Mouse (Mus musculus) MN1 (cell line): ENCODE measurements around the gene Pqlc2.

Experiments
- DNase-seq: peaks from one replicate; pipeline ENCODE4 v3.0.0-alpha.2; 2016; ENCODE audit warnings: low spot score

The Pqlc2 gene

GRCm38 (mm10) chr4:139310171-139310898, at the start of gene Pqlc2, which contains the start of gene Akr7a5:
Gene Pqlc2, minus strand, starts transcription at chr4:139310708.
Gene Akr7a5, plus strand, starts transcription at chr4:139310744.
- DNase-seq = peak; percentile 98

DNA sequence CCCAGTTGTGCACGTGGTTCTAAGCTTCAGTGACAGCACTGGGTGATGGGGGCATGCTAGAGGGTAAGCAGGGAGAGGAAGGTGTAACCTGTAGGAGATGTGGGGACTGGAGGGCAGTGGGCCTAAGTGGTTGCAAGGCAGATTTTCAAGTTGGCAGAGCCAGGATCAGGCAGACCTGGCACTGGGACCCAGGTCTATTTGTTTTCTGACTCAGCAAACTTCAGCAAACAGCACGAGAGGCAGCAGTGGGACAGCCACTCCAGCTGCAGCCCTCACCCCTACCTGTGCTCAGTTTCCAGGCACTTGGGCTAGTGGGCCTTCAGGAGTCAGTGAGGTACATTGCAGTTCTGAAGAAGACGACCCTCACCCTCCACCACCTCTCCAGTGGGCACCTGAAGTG, 46.7 kb upstream of the Pqlc2 start:
- no peak for DNase-seq

- DNase-seq = peak; percentile 45
Observed at GRCm38 (mm10) chr4:139352832-139353231, 42.3 kb upstream of the Pqlc2 start.

DNA sequence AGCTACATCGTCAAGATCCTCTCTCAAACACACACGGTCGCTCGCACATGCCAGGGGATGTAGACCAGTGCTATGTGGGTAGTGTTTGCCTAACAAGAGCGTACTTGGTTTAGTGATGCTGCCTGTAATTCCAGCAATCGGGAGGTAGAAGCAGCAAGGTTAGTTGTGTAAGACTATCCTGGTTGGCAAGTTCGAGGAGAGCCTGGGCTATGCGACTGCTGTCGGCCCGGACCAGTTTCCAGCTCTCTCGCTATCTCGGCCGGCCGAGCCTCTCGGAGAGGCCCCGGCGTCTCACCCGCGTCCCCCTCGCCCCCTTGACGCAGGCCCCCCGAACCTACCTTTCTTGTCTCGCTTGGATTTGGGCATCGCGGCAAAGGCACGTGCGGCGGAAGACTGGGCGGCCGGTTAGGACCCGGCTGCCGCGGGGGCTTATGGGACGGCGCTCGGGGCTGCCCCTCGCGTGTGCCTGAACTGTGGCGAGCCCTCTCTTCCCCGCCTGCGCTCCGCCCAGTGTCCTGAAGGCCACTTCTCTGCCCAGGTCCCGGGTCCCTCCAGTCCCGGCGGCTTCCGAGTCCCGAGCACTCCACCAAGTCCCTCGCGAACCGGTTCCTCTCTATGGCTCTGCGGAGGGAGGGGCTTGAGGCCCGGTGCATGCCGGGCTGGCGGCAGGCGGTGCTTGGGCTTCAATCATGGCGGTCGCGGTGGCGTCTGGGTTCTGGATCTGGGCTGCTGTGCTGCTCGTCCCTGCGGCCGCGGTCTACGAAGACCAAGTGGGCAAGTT, 41.6 kb upstream of the Pqlc2 start, which contains the start of the genes Mrto4, Emc1 and Ubr4:
Mrto4 (minus strand) TSS at position 646 of the 781 bp plus-strand sequence.
Emc1 (plus strand) TSS at position 657 of the 781 bp plus-strand sequence.
Ubr4 (plus strand) TSS at position 679 of the 781 bp plus-strand sequence.
- peak; percentile 88 for DNase-seq

- no peak for DNase-seq
Observed at GRCm38 (mm10) chr4:139345416-139346019, 35.0 kb upstream of the Pqlc2 start.

- peak; percentile 75 for DNase-seq
Observed at GRCm38 (mm10) chr4:139343718-139344117, 33.2 kb upstream of the Pqlc2 start.

DNA sequence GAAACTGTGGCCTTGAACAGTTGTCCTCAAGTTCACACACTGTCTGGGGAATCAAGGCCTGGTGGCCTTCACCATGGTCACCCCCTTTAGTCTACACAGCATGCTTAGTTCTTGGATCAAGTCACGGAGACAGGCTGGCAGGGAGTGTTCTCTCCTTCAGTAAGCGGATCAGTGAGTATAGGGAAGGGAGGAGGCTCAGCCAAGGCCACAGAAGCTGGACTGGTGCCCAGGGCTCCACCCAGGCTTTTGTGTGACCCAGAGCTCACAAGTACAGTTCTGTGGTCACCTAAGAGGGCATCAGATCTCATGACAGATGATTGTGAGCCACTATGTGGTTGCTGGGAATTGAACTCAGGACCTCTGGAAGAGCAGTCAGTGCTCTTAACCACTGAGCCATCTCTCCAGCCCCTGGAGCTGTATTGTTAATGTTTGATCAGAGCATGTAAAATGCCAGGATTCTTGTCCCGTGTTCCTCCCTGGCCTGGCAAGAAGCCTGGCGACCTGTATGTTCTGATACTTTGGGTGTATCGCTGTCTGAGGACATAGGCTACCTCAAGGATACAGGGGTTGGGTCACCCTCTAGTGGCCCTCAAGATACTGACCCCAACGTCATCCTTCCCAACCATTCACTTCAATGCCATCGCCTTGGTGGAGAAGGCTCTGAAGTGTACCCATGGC, 31.2 kb upstream of the Pqlc2 start:
- peak; percentile 28 for DNase-seq

- DNase-seq = no peak
Observed at GRCm38 (mm10) chr4:139340835-139341234, 30.3 kb upstream of the Pqlc2 start.

DNA sequence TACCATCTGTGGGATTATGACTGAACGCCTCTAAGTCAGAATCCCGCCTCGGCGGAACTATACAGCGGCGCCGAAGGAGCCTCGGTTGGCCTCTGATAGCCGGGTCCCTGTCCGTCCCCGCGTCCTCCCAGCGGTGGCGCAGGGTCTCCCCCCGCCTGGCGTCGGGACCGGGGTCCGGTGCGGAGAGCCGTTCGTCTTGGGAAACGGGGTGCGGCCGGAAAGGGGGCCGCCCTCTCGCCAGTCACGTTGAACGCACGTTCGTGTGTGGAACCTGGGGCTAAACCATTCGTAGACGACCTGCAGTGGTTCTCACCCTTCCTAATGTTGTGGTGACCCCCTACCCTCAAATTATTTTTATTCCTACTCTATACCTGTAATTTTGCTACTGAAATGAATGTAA, 27.6 kb upstream of the Pqlc2 start:
- no peak for DNase-seq

DNA sequence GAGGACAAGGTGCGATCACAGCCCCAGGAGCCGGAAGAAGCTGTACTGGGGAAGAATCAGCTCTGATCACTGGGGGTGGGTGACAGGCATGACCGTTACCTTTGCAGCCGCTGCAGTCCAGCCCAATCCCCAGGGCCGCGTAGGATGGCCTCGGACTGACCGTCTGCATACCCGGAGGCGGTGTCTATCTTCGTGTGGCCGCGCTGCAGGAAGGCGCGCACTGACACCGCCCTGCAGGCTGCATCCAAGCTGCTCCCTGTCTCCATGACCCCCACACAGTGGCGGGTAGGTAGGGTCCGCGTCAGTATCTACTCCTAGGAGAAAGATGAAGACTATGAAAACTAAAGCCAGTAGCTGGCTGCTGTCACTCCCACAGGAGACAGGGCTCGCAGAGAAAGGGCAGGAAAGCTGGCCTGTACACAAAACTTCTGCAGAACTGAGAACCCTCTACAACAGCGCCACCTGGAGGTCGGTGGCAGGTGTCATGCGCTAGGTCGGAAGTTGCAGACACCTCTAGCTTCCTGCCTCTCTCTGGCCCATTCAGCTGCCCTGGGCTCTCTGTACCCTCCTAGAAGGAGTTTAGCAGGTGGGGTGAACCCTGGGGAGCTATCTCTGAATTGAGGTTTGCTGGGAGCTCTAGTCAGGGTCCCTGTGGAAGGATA, 26.4 kb upstream of the Pqlc2 start:
- peak; percentile 50 for DNase-seq

GRCm38 (mm10) chr4:139335507-139335906, 25.0 kb upstream of the Pqlc2 start:
- no peak for DNase-seq

- DNase-seq = no peak
Observed at GRCm38 (mm10) chr4:139334631-139335295, 24.3 kb upstream of the Pqlc2 start.

DNA sequence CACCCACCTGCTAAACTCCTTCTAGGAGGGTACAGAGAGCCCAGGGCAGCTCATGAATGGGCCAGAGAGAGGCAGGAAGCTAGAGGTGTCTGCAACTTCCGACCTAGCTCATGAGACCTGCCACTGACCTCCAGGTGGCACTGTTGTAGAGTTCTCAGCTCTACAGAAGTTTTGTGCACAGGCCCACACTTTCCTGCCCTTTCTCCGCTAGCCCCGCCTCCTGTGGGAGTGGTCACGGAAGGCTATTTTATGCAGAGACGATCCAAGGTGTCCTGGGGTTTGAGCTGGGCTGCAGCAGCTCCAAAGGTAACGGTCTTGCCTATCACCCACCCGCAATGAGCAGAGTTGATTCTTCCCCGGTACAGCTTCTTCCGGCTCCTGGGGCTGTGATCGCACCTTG, 20.1 kb upstream of the Pqlc2 start:
- peak; percentile 77 for DNase-seq

- no peak for DNase-seq
Observed at GRCm38 (mm10) chr4:139319740-139320139, 9.2 kb upstream of the Pqlc2 start.

DNA sequence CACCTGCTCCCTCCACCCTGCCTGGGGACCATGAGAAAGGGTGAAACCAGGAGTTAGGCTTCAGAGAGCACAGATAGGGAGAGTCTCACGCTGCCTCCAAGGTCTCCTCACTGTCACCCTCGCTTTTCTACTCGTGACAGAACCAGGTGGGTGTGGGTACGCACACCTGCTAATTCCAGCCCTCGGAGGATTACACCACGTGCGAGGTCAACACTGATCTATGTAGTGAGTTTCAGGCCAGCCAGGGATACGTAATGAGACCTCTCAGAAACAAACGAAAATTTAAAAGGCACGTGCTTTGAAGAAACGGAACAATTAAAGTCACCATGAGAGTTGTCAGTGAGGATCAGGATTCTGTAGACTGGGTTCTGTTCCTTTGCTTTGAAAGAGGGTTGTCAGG, 7.9 kb upstream of the Pqlc2 start:
- no peak for DNase-seq

DNA sequence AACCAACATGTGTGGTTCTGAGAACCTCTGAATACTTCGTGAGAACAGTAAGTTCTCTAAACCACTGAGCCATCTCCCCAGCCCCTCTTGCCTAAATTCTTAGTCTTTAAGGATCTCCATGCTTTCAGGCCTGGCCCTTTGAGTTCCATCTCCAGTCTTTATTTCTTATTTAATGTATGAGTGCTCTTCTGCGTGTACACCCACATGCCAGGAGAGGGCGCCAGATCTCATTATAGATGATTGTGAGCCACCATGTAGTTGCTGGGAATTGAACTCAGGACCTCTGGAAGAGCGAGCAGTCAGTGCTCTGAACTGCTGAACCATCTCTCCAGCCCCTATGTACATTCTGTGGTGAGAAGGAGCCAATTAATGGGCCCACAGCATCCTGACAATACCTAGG, 2.1 kb upstream of the Pqlc2 start:
- peak; percentile 55 for DNase-seq

GRCm38 (mm10) chr4:139311707-139312106, 1.2 kb upstream of the Pqlc2 start:
- DNase-seq = no peak

DNA sequence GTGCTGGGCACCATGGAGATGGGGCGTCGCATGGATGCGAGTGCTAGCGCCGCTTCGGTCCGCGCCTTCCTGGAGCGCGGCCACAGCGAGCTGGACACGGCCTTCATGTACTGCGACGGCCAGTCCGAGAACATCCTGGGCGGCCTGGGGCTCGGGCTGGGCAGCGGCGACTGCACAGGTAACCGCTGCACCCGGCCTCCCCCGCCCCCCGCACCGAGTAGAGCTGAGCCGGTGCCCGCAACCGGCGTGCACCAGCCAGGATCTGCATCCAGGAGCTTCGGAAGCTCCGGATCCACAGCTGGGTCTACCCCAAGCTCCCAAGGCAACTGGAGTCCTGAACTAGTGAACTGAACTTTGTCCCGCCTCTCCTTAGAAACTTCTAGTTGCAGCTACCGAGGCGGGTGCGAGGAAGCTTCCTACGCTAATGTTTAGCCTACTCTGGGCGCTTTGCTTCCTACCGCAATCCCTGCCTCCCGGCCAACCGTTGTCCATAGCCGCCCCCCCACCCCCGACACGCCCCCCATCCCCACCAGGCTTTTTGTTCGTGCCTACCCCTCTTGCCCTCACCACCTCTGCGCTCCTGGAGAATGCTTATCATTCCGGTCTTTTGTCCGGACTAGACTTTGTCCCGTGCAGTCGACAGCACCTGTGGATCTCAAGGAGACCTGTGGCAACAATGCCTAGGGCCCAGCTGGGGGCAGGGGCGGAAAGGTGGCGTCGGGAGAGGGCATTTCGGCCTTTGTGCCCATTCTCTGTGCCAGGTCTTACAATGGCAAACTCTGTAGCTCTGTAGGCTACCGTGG, 592 bp upstream of the Pqlc2 start:
- DNase-seq = peak; percentile 41

DNA sequence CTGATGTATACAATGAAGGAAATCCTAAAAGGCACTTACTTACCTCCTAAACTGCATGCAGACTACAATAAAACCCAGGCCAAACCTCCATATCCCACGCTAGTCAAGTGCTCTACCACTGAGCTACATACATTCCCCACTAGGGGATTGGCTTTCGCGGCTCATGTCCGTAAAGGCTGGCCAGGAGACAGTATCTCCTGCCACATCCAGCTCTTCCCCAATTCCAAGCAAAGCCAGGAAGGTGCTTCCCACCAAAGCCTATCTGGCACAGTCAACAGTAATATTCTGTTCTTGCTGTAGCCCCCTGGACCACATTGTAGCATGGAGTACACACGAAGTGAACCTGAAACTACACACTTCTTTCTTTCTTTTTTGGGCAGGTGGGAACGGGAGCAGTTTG, 857 bp downstream of the Pqlc2 start:
- DNase-seq = peak; percentile 64

- no peak for DNase-seq
Observed at GRCm38 (mm10) chr4:139307916-139308315, 2.6 kb downstream of the Pqlc2 start.
